Mouse (Mus musculus) cerebellum, postnatal 14 days (tissue): ENCODE data around the gene March4.
A peak's percentile ranks its signal among the peaks of the same experiment; 100 is the strongest.

Experiments
- DNase-seq, 2 experiments: peaks; one replicate each; pipeline ENCODE4 v3.0.0; 2021; ENCODE audit warnings: mixed read lengths in 2 of 2

The March4 gene

DNA sequence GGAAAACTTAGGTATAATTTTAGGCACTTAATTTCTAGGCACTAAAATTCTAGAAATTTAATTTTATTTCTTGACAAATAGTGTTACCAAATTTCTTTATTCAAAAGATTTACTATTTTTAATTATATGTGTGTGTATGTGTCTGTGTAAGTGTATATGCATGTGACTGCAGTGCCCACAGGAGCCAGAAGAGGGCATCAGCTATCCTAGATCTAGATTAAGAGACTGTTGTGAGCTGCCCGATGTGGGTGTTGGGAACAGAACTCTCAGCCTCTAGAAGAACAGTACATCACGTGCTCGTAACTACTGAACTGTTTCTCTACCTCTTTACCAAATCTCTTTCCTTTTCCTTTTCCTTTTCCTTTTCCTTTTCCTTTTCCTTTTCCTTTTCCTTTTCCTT lies 156.2 kb downstream of the March4 start:
- peak in 1 of 2 experiments; percentile 37 for DNase-seq

DNA sequence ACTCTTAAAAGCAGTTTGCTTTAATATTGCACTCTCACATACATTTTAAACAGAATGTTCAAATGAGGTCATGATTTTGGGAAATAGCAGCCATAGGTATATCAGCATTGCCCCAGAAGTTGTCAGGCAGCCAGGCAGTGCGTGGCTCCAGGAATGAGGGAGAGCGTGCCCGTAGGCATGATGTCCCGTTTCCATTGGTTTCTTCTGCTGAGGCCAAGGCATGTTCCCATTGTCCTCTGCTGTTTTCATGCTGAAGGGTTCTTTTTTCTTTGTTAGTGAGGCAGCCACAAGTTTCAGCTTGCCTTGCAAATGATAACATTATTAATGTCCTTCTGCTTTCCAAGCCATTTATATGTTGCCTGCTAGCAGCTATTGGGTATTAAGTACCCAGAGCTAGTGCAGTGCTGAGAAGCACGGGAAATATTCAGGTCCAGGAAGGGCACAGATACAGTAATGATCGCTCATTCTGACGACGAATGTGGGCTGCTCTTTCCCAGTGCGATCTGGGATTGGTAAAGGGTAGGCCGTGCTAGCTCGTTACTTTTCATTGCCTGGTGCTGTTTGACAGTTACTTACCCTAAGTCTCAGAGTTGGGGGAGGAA lies 156.9 kb downstream of the March4 start:
- DNase-seq, result no peak

GRCm38 (mm10) chr1:72378151-72378550 lies 158.6 kb downstream of the March4 start:
- DNase-seq, result no peak
